Comparison of ENCODE assay signal across 24 mouse cellular contexts in genomic region chr15:51346301-51346700, GRCm38 (mm10).
DNase-seq lines count a peak whose midpoint lies in the region; ATAC-seq lines count a peak whose summit lies in the region.
"Had no signal": no experiment of that assay in that cellular context is flagged by ENCODE, and none has a peak within 500 bp of the region (broad histone marks: within the 10 kb centered on the region; RNA-seq: fewer than 3 reads in every experiment).

No protein-coding gene starts in this region.

- H3K36me3 ChIP-seq in intestine, embryonic 16.5 days (ENCODE audit: control insufficient read depth, insufficient read depth, low read length), result no peaks in the 10 kb centered on the region
- H3K36me3 ChIP-seq: embryonic facial prominence, embryonic 10.5 days; embryonic facial prominence, embryonic 12.5 days; forebrain, embryonic 10.5 days; forebrain, embryonic 12.5 days; G1E had no signal

- intact Hi-C loops in gastrocnemius, postnatal 14 days (cut with DNase I; ENCODE audit: low total_unique reads), result no loop called here

- ATAC-seq in common myeloid progenitor, adult 5-6 weeks (replicated peaks; ENCODE audit: low read depth, poor library complexity, severe bottlenecking), result 0 out of 2 replicates have a peak, but pooled peaks have one; percentile 22
- ATAC-seq in megakaryocyte progenitor cell, adult 5-6 weeks (replicated peaks; ENCODE audit: poor library complexity), result peak; percentile 82
- ATAC-seq in intestine, embryonic 16.5 days, result no peak
- ATAC-seq: CD4-positive, CD25-positive, alpha-beta regulatory T cell, adult 4 months; forebrain, embryonic 14.5 days; forebrain, embryonic 16.5 days had no signal

- H3K4me3 ChIP-seq in intestine, embryonic 16.5 days (ENCODE audit: low read length), result no peak overlapping the region
- H3K4me3 ChIP-seq: embryonic facial prominence, embryonic 10.5 days; embryonic facial prominence, embryonic 12.5 days; forebrain, embryonic 10.5 days; forebrain, embryonic 12.5 days had no signal

- no peaks in the 10 kb centered on the region for H3K9me3 ChIP-seq in intestine, embryonic 16.5 days (ENCODE audit: control insufficient read depth, low read length)
- H3K9me3 ChIP-seq: embryonic facial prominence, embryonic 10.5 days; embryonic facial prominence, embryonic 12.5 days; forebrain, embryonic 10.5 days; forebrain, embryonic 12.5 days; G1E had no signal

- 77% methylated on average over 4 of the region's 4 CpGs for WGBS in intestine, embryonic 16.5 days

- H3K4me2 ChIP-seq in intestine, embryonic 16.5 days (ENCODE audit: low read depth, low read length), result no peak overlapping the region
- H3K4me2 ChIP-seq: embryonic facial prominence, embryonic 12.5 days; forebrain, embryonic 12.5 days had no signal

- H3K27me3 ChIP-seq in intestine, embryonic 16.5 days (replicated peaks; ENCODE audit: control insufficient read depth, insufficient read depth, low read length), result no peaks in the 10 kb centered on the region
- H3K27me3 ChIP-seq: CH12.LX; embryonic facial prominence, embryonic 12.5 days; forebrain, embryonic 12.5 days had no signal

- no peaks in the 10 kb centered on the region for H3K4me1 ChIP-seq in intestine, embryonic 16.5 days (ENCODE audit: control insufficient read depth, insufficient read depth, low read length)
- H3K4me1 ChIP-seq: embryonic facial prominence, embryonic 10.5 days; embryonic facial prominence, embryonic 12.5 days; forebrain, embryonic 10.5 days; forebrain, embryonic 12.5 days had no signal

- H3K9ac ChIP-seq in intestine, embryonic 16.5 days (ENCODE audit: low read depth, low read length), result no peak overlapping the region
- H3K9ac ChIP-seq: embryonic facial prominence, embryonic 12.5 days; forebrain, embryonic 12.5 days had no signal

- DNase-seq in NIH3T3 (ENCODE audit: low read depth), result peak; percentile 8
- DNase-seq in gonadal fat pad, adult 2 months (ENCODE audit: low read depth), result peak; percentile 22
- DNase-seq in gastrocnemius, postnatal 14 days, result no peak
- no peak for DNase-seq in adrenal gland, postnatal 25 days
- DNase-seq: adrenal gland, adult 8-10 months; adrenal gland, postnatal 14 days; B cell, adult 2 months; cerebellum, adult 11-12 months; cerebellum, adult 2 months; cerebellum, adult 9-10 months; cerebellum, postnatal 10 days; cerebellum, postnatal 25 days had no signal

- no peak overlapping the region for H3K27ac ChIP-seq in intestine, embryonic 16.5 days (ENCODE audit: low read length)
- H3K27ac ChIP-seq: embryonic facial prominence, embryonic 10.5 days; embryonic facial prominence, embryonic 12.5 days; forebrain, embryonic 10.5 days; forebrain, embryonic 12.5 days had no signal

Comparison
In these comparisons a context has a peak if more than half of its experiments do, and no peak if none do; other contexts are left out.
1. DNase-seq: peak in NIH3T3 (single experiment) and gonadal fat pad, adult 2 months (single experiment); none in gastrocnemius, postnatal 14 days (single experiment) and adrenal gland, postnatal 25 days (single experiment).